In genomic region chr11:46549721-46550120, GRCm38 (mm10) we compare ENCODE assay signal across 50 mouse cellular contexts. TPM values are rescaled to one million over a fixed set of nuclear protein-coding genes. Genes with fewer than 3 reads are reported as not detected.
"Had no signal": no experiment of that assay in that cellular context is flagged by ENCODE, and none has a peak within 500 bp of the region (broad histone marks: within the 10 kb centered on the region; RNA-seq: fewer than 3 reads in every experiment).

No protein-coding gene starts in this region.

- H3K4me2 ChIP-seq: heart, embryonic 12.5 days; heart, embryonic 13.5 days; heart, embryonic 15.5 days; hindbrain, embryonic 12.5 days; hindbrain, embryonic 13.5 days; hindbrain, embryonic 14.5 days; hindbrain, embryonic 15.5 days; intestine, embryonic 15.5 days; kidney, embryonic 15.5 days had no signal

- DNase-seq: heart, postnatal 10 days; heart, postnatal 14 days; heart, postnatal 4 days; kidney, adult 11 months; kidney, adult 2 months; kidney, adult 8-10 months; kidney, adult 9 months; kidney, postnatal 10 days; kidney, postnatal 14 days; kidney, postnatal 25 days; kidney, postnatal 36 days; kidney, postnatal 4 days; layer of hippocampus, adult 9-11 months; layer of hippocampus, postnatal 36 days had no signal

- H3K9ac ChIP-seq: heart, embryonic 12.5 days; heart, embryonic 13.5 days; heart, embryonic 15.5 days; hindbrain, embryonic 12.5 days; hindbrain, embryonic 13.5 days; hindbrain, embryonic 14.5 days; hindbrain, embryonic 15.5 days; intestine, embryonic 15.5 days; kidney, embryonic 15.5 days had no signal

- H3K9me3 ChIP-seq: heart, embryonic 12.5 days; heart, embryonic 15.5 days; hindbrain, embryonic 10.5 days; hindbrain, embryonic 12.5 days; hindbrain, embryonic 13.5 days; hindbrain, embryonic 15.5 days; intestine, embryonic 15.5 days; kidney, embryonic 15.5 days had no signal

- H3K4me3 ChIP-seq: heart, embryonic 12.5 days; heart, embryonic 13.5 days; heart, embryonic 15.5 days; hindbrain, embryonic 10.5 days; hindbrain, embryonic 12.5 days; hindbrain, embryonic 13.5 days; hindbrain, embryonic 15.5 days; intestine, embryonic 15.5 days; kidney, embryonic 15.5 days; layer of hippocampus, adult 2 months; left cerebral cortex, adult 2 months had no signal

- H3K4me1 ChIP-seq: heart, embryonic 12.5 days; heart, embryonic 13.5 days; heart, embryonic 15.5 days; hindbrain, embryonic 10.5 days; hindbrain, embryonic 12.5 days; hindbrain, embryonic 13.5 days; hindbrain, embryonic 15.5 days; intestine, embryonic 15.5 days; kidney, embryonic 15.5 days had no signal

- H3K27me3 ChIP-seq: heart, embryonic 12.5 days; heart, embryonic 13.5 days; heart, embryonic 15.5 days; hindbrain, embryonic 12.5 days; hindbrain, embryonic 13.5 days; hindbrain, embryonic 15.5 days; intestine, embryonic 15.5 days; kidney, embryonic 15.5 days had no signal

- H3K27ac ChIP-seq: heart, embryonic 13.5 days; heart, embryonic 15.5 days; hindbrain, embryonic 10.5 days; hindbrain, embryonic 12.5 days; hindbrain, embryonic 13.5 days; hindbrain, embryonic 14.5 days; hindbrain, embryonic 15.5 days; hindbrain, postnatal 0 days; intestine, embryonic 15.5 days; kidney, embryonic 15.5 days; kidney, postnatal 0 days; layer of hippocampus, adult 2 months; left cerebral cortex, adult 2 months had no signal

- ATAC-seq: hindbrain, embryonic 16.5 days; hindbrain, postnatal 0 days; inflammation-experienced regulatory T-cells, adult 6 months; intestine, embryonic 15.5 days; intestine, embryonic 16.5 days; intestine, postnatal 0 days had no signal

- H3K36me3 ChIP-seq: heart, embryonic 12.5 days; heart, embryonic 13.5 days; heart, embryonic 15.5 days; hindbrain, embryonic 10.5 days; hindbrain, embryonic 12.5 days; hindbrain, embryonic 13.5 days; hindbrain, embryonic 15.5 days; intestine, embryonic 15.5 days; kidney, embryonic 15.5 days had no signal

RNA-seq across cellular contexts. Expression of gene BC053393, which starts 21.6 kb away (rescaled TPM):
- total RNA-seq: heart, postnatal 10 days; heart, postnatal 14 days; heart, postnatal 25 days; heart, postnatal 4 days; hematopoietic stem cell, adult 5-6 weeks; hindbrain, postnatal 0 days; layer of hippocampus, adult 18-20 months; layer of hippocampus, adult 2 months; layer of hippocampus, postnatal 10 days; layer of hippocampus, postnatal 14 days; layer of hippocampus, postnatal 25 days; layer of hippocampus, postnatal 36 days; left cerebral cortex, adult 18-20 months; left cerebral cortex, adult 2 months; left cerebral cortex, adult 8-10 months had no signal
- polyA plus RNA-seq: hindbrain, embryonic 10.5 days; hindbrain, embryonic 11.5 days; hindbrain, embryonic 12.5 days; hindbrain, embryonic 13.5 days; hindbrain, embryonic 14.5 days; hindbrain, embryonic 15.5 days; hindbrain, embryonic 16.5 days; hindbrain, postnatal 0 days; intestine, embryonic 14.5 days; intestine, embryonic 15.5 days; intestine, embryonic 16.5 days; intestine, postnatal 0 days; kidney, adult 2 months; kidney, embryonic 14.5 days; kidney, embryonic 15.5 days; kidney, embryonic 16.5 days; kidney, postnatal 0 days; large intestine, adult 2 months had no signal

RNA-seq across cellular contexts. Expression of gene Gm12169, which starts 25.7 kb away (rescaled TPM):
- total RNA-seq: heart, postnatal 10 days; heart, postnatal 14 days; heart, postnatal 25 days; heart, postnatal 4 days; hematopoietic stem cell, adult 5-6 weeks; hindbrain, postnatal 0 days; layer of hippocampus, adult 18-20 months; layer of hippocampus, adult 2 months; layer of hippocampus, adult 8-10 months; layer of hippocampus, postnatal 10 days; layer of hippocampus, postnatal 14 days; layer of hippocampus, postnatal 25 days; layer of hippocampus, postnatal 36 days; left cerebral cortex, adult 18-20 months; left cerebral cortex, adult 2 months; left cerebral cortex, adult 8-10 months; left cerebral cortex, postnatal 10 days had no signal
- polyA plus RNA-seq: heart, embryonic 12.5 days; heart, embryonic 13.5 days; heart, embryonic 14.5 days; heart, embryonic 15.5 days; heart, embryonic 16.5 days; heart, postnatal 0 days; hindbrain, embryonic 10.5 days; hindbrain, embryonic 11.5 days; hindbrain, embryonic 12.5 days; hindbrain, embryonic 13.5 days; hindbrain, embryonic 14.5 days; hindbrain, embryonic 15.5 days; hindbrain, embryonic 16.5 days; hindbrain, postnatal 0 days; intestine, embryonic 14.5 days; intestine, embryonic 15.5 days; intestine, embryonic 16.5 days; intestine, postnatal 0 days; kidney, adult 2 months; kidney, embryonic 14.5 days; kidney, embryonic 15.5 days; kidney, embryonic 16.5 days; kidney, postnatal 0 days; large intestine, adult 2 months had no signal
